Mouse (Mus musculus): ENCODE data around the gene Lims1. TPM values are rescaled to one million over a fixed set of nuclear protein-coding genes. Genes with fewer than 3 reads are reported as not detected.
A peak's percentile ranks its signal among the peaks of the same experiment; 100 is the strongest.

The Lims1 gene
- total RNA-seq (2021): 100 to 1,000 TPM; 144 to 155 TPM
- polyA plus RNA-seq (2012; rRNA removed): 25.6 and 64.3 TPM in 2 replicates
- long read RNA-seq, full-length matches to known transcripts: 34 of 63 reads
- long read RNA-seq, partial matches to known transcripts: 2 of 63 reads
- long read RNA-seq, other reads (novel, unspliced or antisense): 27 of 63 reads

- intact Hi-C loops (cut with DNase I): loop anchor here (2.0 kb wide), 1 partner anchor 31 kb away; no protein-coding TSS in a partner anchor
- Histone ChIP-seq H3K9ac (ENCODE audit: low read depth, low read length) (peak within 1 kb of the TSS; percentile 84), H3K27me3 (ENCODE audit: control insufficient read depth, insufficient read depth, low read length) (no peaks in the 10 kb centered on the region), H3K4me1 (ENCODE audit: control insufficient read depth, insufficient read depth, low read length) (peaks cover 5% of the 10 kb centered on the region), H3K4me3 (peak within 1 kb of the TSS; percentile 64), H3K79me2 (replicated peaks; ENCODE audit: control insufficient read depth, insufficient read depth, low read length) (no peaks in the 10 kb centered on the region), H3K36me3 (ENCODE audit: control insufficient read depth, insufficient read depth, low read length) (no peaks in the 10 kb centered on the region; the same call in 1 of the 2 replicates), H3K27ac (peak within 1 kb of the TSS; percentile 88)
- WGBS: under 1% methylated on average over 85 of the region's 86 CpGs
- TF ChIP-seq EP300 (IDR thresholded peaks at IDR 0.05; ENCODE audit: insufficient read depth, low read depth, low read length): no peak; the same call in 1 of the 2 replicates
- peak; percentile 89 for TF ChIP-seq POLR2A (IDR thresholded peaks at IDR 0.05; ENCODE audit: insufficient read depth, low read depth, low read length)
- DNase-seq: peak; percentile 99 to 100
These were observed at the start of gene Lims1 for GRCm38 (mm10) chr10:58323028-58323991. Lims1 (plus strand) TSS chr10:58323466.

DNA sequence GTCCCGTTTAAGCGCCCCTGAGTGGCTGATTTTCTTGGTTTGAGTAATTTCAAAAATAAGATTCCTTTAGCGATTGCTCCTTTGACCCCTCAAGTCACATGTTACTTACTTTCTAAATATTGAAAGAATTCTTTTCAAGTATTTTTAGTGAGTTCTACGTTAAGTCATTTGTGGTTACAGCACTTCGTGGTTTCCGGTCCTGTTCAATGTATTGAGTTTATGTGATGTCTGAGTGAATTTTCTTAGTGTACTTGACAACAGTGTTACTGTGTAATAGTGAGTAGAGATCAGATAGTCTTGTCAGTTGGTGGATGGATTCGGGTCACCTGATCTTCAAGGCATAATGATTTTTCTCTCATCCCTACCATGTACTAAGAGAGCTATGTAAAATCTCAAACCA is 41.0 kb upstream of the Lims1 start:
- 93% methylated on average over 7 of the region's 7 CpGs for WGBS
- no peak for DNase-seq
- Histone ChIP-seq H3K9ac (ENCODE audit: low read depth, low read length) (no peak overlapping the region), H3K79me2 (replicated peaks; ENCODE audit: control insufficient read depth, insufficient read depth, low read length) (no peaks in the 10 kb centered on the region), H3K4me1 (ENCODE audit: control insufficient read depth, insufficient read depth, low read length) (no peaks in the 10 kb centered on the region), H3K36me3 (ENCODE audit: control insufficient read depth, insufficient read depth, low read length) (no peaks in the 10 kb centered on the region), H3K4me3 (no peak overlapping the region), H3K27me3 (ENCODE audit: control insufficient read depth, insufficient read depth, low read length) (no peaks in the 10 kb centered on the region), H3K27ac (no peak overlapping the region)
- no peak for TF ChIP-seq CTCF (IDR thresholded peaks at IDR 0.05)
- TF ChIP-seq EP300 (IDR thresholded peaks at IDR 0.05; ENCODE audit: insufficient read depth, low read depth, low read length): no peak
- TF ChIP-seq POLR2A (IDR thresholded peaks at IDR 0.05; ENCODE audit: insufficient read depth, low read depth, low read length): no peak
- intact Hi-C loops (cut with DNase I): no loop called here

GRCm38 (mm10) chr10:58290742-58291141 is 32.5 kb upstream of the Lims1 start:
- intact Hi-C loops (cut with DNase I): no loop called here
- Histone ChIP-seq H3K36me3 (ENCODE audit: control insufficient read depth, insufficient read depth, low read length) (peaks cover 16% of the 10 kb centered on the region), H3K79me2 (replicated peaks; ENCODE audit: control insufficient read depth, insufficient read depth, low read length) (no peaks in the 10 kb centered on the region), H3K9ac (ENCODE audit: low read depth, low read length) (no peak overlapping the region), H3K27me3 (ENCODE audit: control insufficient read depth, insufficient read depth, low read length) (no peaks in the 10 kb centered on the region), H3K4me1 (ENCODE audit: control insufficient read depth, insufficient read depth, low read length) (no peaks in the 10 kb centered on the region; the same call in 1 of the 2 replicates), H3K4me3 (no peak overlapping the region), H3K27ac (no peak overlapping the region)
- TF ChIP-seq CTCF (IDR thresholded peaks at IDR 0.05) (no peak), POLR2A (IDR thresholded peaks at IDR 0.05; ENCODE audit: insufficient read depth, low read depth, low read length) (no peak), EP300 (IDR thresholded peaks at IDR 0.05; ENCODE audit: insufficient read depth, low read depth, low read length) (no peak)
- no peak for DNase-seq
- WGBS: 51% methylated on average over 3 of the region's 3 CpGs

- DNase-seq: no peak
- Histone ChIP-seq H3K4me1 (ENCODE audit: control insufficient read depth, insufficient read depth, low read length) (no peaks in the 10 kb centered on the region), H3K27ac (no peak overlapping the region), H3K79me2 (replicated peaks; ENCODE audit: control insufficient read depth, insufficient read depth, low read length) (no peaks in the 10 kb centered on the region), H3K27me3 (ENCODE audit: control insufficient read depth, insufficient read depth, low read length) (no peaks in the 10 kb centered on the region), H3K36me3 (ENCODE audit: control insufficient read depth, insufficient read depth, low read length) (peaks cover 12% of the 10 kb centered on the region), H3K9ac (ENCODE audit: low read depth, low read length) (no peak overlapping the region), H3K4me3 (no peak overlapping the region)
- intact Hi-C loops (cut with DNase I): no loop called here
- 90% methylated on average over 3 of the region's 3 CpGs for WGBS
- TF ChIP-seq POLR2A (IDR thresholded peaks at IDR 0.05; ENCODE audit: insufficient read depth, low read depth, low read length): no peak
- TF ChIP-seq CTCF (IDR thresholded peaks at IDR 0.05): no peak
These were observed 29.0 kb upstream of the Lims1 start for GRCm38 (mm10) chr10:58294246-58294645.

DNA sequence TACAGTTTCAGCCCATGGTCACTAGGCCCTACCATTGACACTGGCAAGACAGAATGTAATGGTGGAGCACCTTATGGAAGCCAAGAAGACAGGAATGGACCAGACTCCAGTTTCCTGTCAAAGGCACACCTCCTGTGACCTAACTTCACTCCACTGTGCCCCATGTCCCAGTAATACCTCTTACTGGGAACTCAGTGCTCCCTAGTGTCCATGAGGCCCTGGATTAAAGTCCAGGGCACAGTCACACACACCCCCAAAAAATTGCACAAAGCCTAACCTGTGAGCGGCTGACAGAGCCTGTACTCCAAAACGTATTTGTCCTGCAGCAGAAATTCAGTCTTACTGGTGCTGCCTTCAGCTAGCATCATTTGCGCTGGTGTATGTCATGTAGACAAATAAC is 27.7 kb upstream of the Lims1 start:
- H3K27ac ChIP-seq: no peak overlapping the region
- TF ChIP-seq CTCF (IDR thresholded peaks at IDR 0.05) (no peak), POLR2A (IDR thresholded peaks at IDR 0.05; ENCODE audit: insufficient read depth, low read depth, low read length) (no peak), EP300 (IDR thresholded peaks at IDR 0.05; ENCODE audit: insufficient read depth, low read depth, low read length) (no peak)
- H3K27me3 ChIP-seq (ENCODE audit: control insufficient read depth, insufficient read depth, low read length): no peaks in the 10 kb centered on the region
- 94% methylated on average over 3 of the region's 3 CpGs for WGBS
- intact Hi-C loops (cut with DNase I): no loop called here
- H3K4me1 ChIP-seq (ENCODE audit: control insufficient read depth, insufficient read depth, low read length): no peaks in the 10 kb centered on the region
- H3K36me3 ChIP-seq (ENCODE audit: control insufficient read depth, insufficient read depth, low read length): peaks cover 12% of the 10 kb centered on the region
- H3K4me3 ChIP-seq: no peak overlapping the region
- no peak for DNase-seq
- H3K9ac ChIP-seq (ENCODE audit: low read depth, low read length): no peak overlapping the region
- H3K79me2 ChIP-seq (replicated peaks; ENCODE audit: control insufficient read depth, insufficient read depth, low read length): no peaks in the 10 kb centered on the region

DNA sequence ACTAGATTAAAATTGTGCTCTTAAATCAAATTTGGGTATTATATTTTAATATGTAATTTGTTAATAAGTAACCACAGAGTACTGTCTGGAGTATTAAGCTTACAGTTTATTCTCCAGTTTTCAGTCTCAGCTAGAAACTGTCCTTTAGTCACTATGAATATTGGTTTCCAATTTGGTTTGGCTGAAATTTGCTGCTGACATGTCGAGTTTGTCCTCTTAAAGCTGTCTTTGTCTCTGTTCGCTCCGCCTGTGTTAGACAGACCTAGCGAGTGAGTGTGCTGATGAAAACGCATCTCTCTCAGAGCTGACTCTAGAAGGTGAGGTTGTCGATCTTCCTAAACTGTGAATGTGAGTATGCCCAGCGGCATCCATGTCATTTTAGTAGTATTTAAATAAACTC is 18.3 kb upstream of the Lims1 start:
- no peaks in the 10 kb centered on the region; the same call in 1 of the 2 replicates for H3K36me3 ChIP-seq (ENCODE audit: control insufficient read depth, insufficient read depth, low read length)
- H3K27me3 ChIP-seq (ENCODE audit: control insufficient read depth, insufficient read depth, low read length): no peaks in the 10 kb centered on the region
- no peak overlapping the region for H3K27ac ChIP-seq
- no peak for TF ChIP-seq EP300 (IDR thresholded peaks at IDR 0.05; ENCODE audit: insufficient read depth, low read depth, low read length)
- no peak for TF ChIP-seq POLR2A (IDR thresholded peaks at IDR 0.05; ENCODE audit: insufficient read depth, low read depth, low read length)
- no peak for TF ChIP-seq CTCF (IDR thresholded peaks at IDR 0.05)
- 93% methylated on average over 7 of the region's 7 CpGs for WGBS
- no peak for DNase-seq
- H3K4me3 ChIP-seq: no peak overlapping the region
- H3K9ac ChIP-seq (ENCODE audit: low read depth, low read length): no peak overlapping the region
- no peaks in the 10 kb centered on the region for H3K4me1 ChIP-seq (ENCODE audit: control insufficient read depth, insufficient read depth, low read length)
- intact Hi-C loops (cut with DNase I): no loop called here
- no peaks in the 10 kb centered on the region for H3K79me2 ChIP-seq (replicated peaks; ENCODE audit: control insufficient read depth, insufficient read depth, low read length)
